Mouse (Mus musculus) neural tube, embryonic 15.5 days (tissue): ENCODE data around the gene Sdccag8. TPM values are rescaled to one million over a fixed set of nuclear protein-coding genes. Genes with fewer than 3 reads are reported as not detected.

Source experiments
- ATAC-seq: fragments of 200-750 bp; cut with Nextera tagmentation; 2 replicates; pipeline ENCODE4 v1.8.0; 2017; ENCODE audit warnings: mild to moderate bottlenecking, moderate TSS enrichment, moderate library complexity; ENCODE audit not compliant: low FRiP score
- H3K27ac ChIP-seq: fragments of 300-500 bp; sonication (generic); replicated peaks from 2 replicates; pipeline ENCODE4 v1.5.1; 2015; ENCODE audit warnings: mild to moderate bottlenecking, inconsistent platforms
- H3K27me3 ChIP-seq: fragments of 300-500 bp; sonication (generic); replicated peaks from 2 replicates; pipeline ENCODE4 v1.6.1; 2015; ENCODE audit warnings: inconsistent platforms
- H3K36me3 ChIP-seq: fragments of 300-500 bp; sonication (generic); 2 replicates; pipeline ENCODE4 v1.6.1; 2015; ENCODE audit warnings: inconsistent platforms
- H3K4me1 ChIP-seq: fragments of 300-500 bp; sonication (generic); 2 replicates; pipeline ENCODE4 v1.6.1; 2015; ENCODE audit warnings: inconsistent platforms
- H3K4me2 ChIP-seq: fragments of 300-500 bp; sonication (generic); 2 replicates; pipeline ENCODE4 v1.6.1; 2015; ENCODE audit warnings: inconsistent platforms, mild to moderate bottlenecking, moderate library complexity
- H3K4me3 ChIP-seq: fragments of 300-500 bp; sonication (generic); replicated peaks from 2 replicates; pipeline ENCODE4 v1.5.1; 2015; ENCODE audit warnings: mild to moderate bottlenecking, inconsistent platforms
- H3K9ac ChIP-seq: fragments of 300-500 bp; sonication (generic); replicated peaks from 2 replicates; pipeline ENCODE4 v1.6.1; 2015; ENCODE audit warnings: mild to moderate bottlenecking, inconsistent platforms
- H3K9me3 ChIP-seq: fragments of 300-500 bp; sonication (generic); replicated peaks from 2 replicates; pipeline ENCODE4 v1.6.1; 2016; ENCODE audit warnings: inconsistent platforms
- WGBS: fragments of 180-500 bp; shearing (Covaris S2); methylation state at CpG from one replicate; pipeline ENCODE4 v1.1.7; 2015; ENCODE audit warnings: mixed read lengths; 5-methylcytosine and 5-hydroxymethylcytosine counted together
- polyA plus RNA-seq: library from polyadenylated mRNA; unstranded; fragments of >200 nt; fragmentation: Nextera tagmentation; extraction: Ambion mirVana; gene quantifications from 2 replicates; pipeline ENCODE4 v1.2.1, GENCODE M21; 2015

Gene Sdccag8
- polyA plus RNA-seq, result 19.8 and 20.5 TPM in 2 replicates

- Histone ChIP-seq H3K9me3 (no peaks in the 10 kb centered on the region), H3K4me3 (peak within 1 kb of the TSS; percentile 89), H3K27ac (peak within 1 kb of the TSS; percentile 100), H3K27me3 (no peaks in the 10 kb centered on the region), H3K4me2 (peak within 1 kb of the TSS; percentile 69), H3K36me3 (no peaks in the 10 kb centered on the region), H3K4me1 (peaks cover 22% of the 10 kb centered on the region), H3K9ac (peak within 1 kb of the TSS; percentile 97)
- WGBS, result under 1% methylated on average over 25 of the region's 25 CpGs
- peak; percentile 94 for ATAC-seq
Measured at GRCm38 (mm10) chr1:176814591-176815062, at the start of gene Sdccag8. TSS of gene Sdccag8 (plus strand) at chr1:176814660.

- peak overlapping the region; percentile 23; the same call in 1 of the 2 replicates for H3K27ac ChIP-seq
- no peak overlapping the region for H3K4me2 ChIP-seq
- H3K36me3 ChIP-seq, result peaks cover 38% of the 10 kb centered on the region
- H3K4me1 ChIP-seq, result 0 out of 2 replicates have a peak, but pooled peaks cover 3% of the 10 kb centered on the region
- H3K27me3 ChIP-seq, result no peaks in the 10 kb centered on the region
- H3K9ac ChIP-seq, result no peak overlapping the region
- ATAC-seq, result no peak
- 44% methylated on average over 4 of the region's 4 CpGs for WGBS
- no peak overlapping the region for H3K4me3 ChIP-seq
- H3K9me3 ChIP-seq, result no peaks in the 10 kb centered on the region
Measured at GRCm38 (mm10) chr1:176774533-176774932, 39.9 kb upstream of the Sdccag8 start.

GRCm38 (mm10) chr1:176789326-176789725 lies 25.1 kb upstream of the Sdccag8 start:
- no peak overlapping the region for H3K9ac ChIP-seq
- H3K27ac ChIP-seq, result no peak overlapping the region
- H3K36me3 ChIP-seq, result peaks cover 29% of the 10 kb centered on the region
- ATAC-seq, result no peak
- no peak overlapping the region for H3K4me2 ChIP-seq
- H3K4me3 ChIP-seq, result no peak overlapping the region
- no peaks in the 10 kb centered on the region for H3K4me1 ChIP-seq
- H3K27me3 ChIP-seq, result no peaks in the 10 kb centered on the region
- 81% methylated on average over 7 of the region's 7 CpGs for WGBS
- no peaks in the 10 kb centered on the region for H3K9me3 ChIP-seq

GRCm38 (mm10) chr1:176792175-176792574 lies 22.3 kb upstream of the Sdccag8 start:
- H3K4me1 ChIP-seq, result peaks cover 3% of the 10 kb centered on the region
- H3K9me3 ChIP-seq, result no peaks in the 10 kb centered on the region
- 89% methylated on average over 1 of the region's 1 CpGs for WGBS
- H3K4me3 ChIP-seq, result no peak overlapping the region
- no peak overlapping the region for H3K27ac ChIP-seq
- peaks cover 24% of the 10 kb centered on the region for H3K36me3 ChIP-seq
- no peak overlapping the region for H3K9ac ChIP-seq
- H3K27me3 ChIP-seq, result no peaks in the 10 kb centered on the region
- no peak for ATAC-seq
- no peak overlapping the region for H3K4me2 ChIP-seq

- ATAC-seq, result no peak
- Histone ChIP-seq H3K9me3 (no peaks in the 10 kb centered on the region), H3K4me2 (no peak overlapping the region), H3K27me3 (no peaks in the 10 kb centered on the region), H3K36me3 (no peaks in the 10 kb centered on the region), H3K27ac (no peak overlapping the region), H3K9ac (no peak overlapping the region), H3K4me1 (peaks cover 19% of the 10 kb centered on the region), H3K4me3 (no peak overlapping the region)
Measured at GRCm38 (mm10) chr1:176798673-176799072, 15.8 kb upstream of the Sdccag8 start.

DNA sequence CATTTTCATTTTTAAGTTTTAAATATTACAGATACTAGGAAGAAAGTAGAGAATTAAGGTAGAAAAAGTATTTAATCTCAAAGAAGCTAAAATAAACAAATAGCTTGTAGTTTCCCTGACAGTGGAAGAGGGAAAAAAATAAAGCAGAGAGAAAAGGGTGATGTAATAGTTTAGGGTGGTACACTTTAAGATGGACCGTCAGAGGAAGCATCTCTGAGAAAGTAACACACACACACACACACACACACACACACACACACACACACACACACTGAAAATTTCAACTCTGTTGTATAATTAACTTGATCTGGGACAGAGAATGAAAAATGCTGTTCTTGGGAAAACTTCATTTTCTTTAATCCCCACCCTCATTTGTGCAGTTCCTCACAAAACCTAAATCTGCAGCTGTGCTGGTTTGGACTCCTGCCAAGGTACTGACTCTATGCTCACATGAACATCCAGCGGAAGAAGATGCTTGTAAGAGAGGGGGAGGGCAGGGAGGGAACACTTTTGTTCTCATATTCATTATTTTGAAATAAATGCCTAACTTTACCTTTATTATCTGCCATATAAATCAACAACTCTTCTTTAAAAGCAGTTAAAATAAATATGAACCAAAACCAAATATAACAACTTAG lies 13.6 kb upstream of the Sdccag8 start:
- peak; percentile 62; the same call in 1 of the 2 replicates for ATAC-seq

DNA sequence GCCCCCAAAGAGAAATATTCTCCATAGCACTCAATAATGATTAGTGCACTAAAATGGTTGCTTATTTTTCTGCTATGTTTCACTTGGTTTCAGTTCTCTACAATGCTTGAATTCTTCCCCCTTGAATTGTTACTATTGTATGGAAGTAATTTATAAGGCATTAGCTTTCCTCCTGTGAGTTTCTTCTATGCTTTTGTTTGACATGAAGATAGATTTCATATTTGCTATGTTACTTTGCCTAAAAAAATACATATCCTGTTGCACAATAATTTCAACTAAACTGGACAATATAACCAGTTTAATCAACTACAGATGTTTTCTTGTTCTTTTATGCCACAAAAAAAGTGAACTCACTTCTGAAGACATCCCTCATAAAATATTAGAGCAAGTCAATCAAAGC lies 4.3 kb upstream of the Sdccag8 start:
- Histone ChIP-seq H3K36me3 (no peaks in the 10 kb centered on the region), H3K9me3 (no peaks in the 10 kb centered on the region), H3K4me3 (no peak overlapping the region), H3K9ac (no peak overlapping the region), H3K27ac (no peak overlapping the region), H3K4me2 (no peak overlapping the region), H3K4me1 (peaks cover 39% of the 10 kb centered on the region), H3K27me3 (no peaks in the 10 kb centered on the region)
- no peak for ATAC-seq

More for the DNA sequence above, 13.6 kb upstream of the Sdccag8 start:
- Histone ChIP-seq H3K9ac (no peak overlapping the region), H3K27me3 (no peaks in the 10 kb centered on the region), H3K36me3 (no peaks in the 10 kb centered on the region), H3K9me3 (no peaks in the 10 kb centered on the region), H3K4me2 (no peak overlapping the region), H3K4me3 (no peak overlapping the region), H3K4me1 (peaks cover 25% of the 10 kb centered on the region), H3K27ac (no peak overlapping the region)
- 26% methylated on average over 2 of the region's 2 CpGs for WGBS

- Histone ChIP-seq H3K36me3 (no peaks in the 10 kb centered on the region), H3K27me3 (no peaks in the 10 kb centered on the region), H3K4me2 (peak overlapping the region; percentile 69), H3K4me1 (peaks cover 33% of the 10 kb centered on the region), H3K4me3 (peak overlapping the region; percentile 89), H3K9me3 (no peaks in the 10 kb centered on the region), H3K9ac (peak overlapping the region; percentile 97), H3K27ac (no peak overlapping the region)
- WGBS, result 88% methylated on average over 3 of the region's 3 CpGs
- no peak for ATAC-seq
Measured at GRCm38 (mm10) chr1:176811892-176812291, 2.6 kb upstream of the Sdccag8 start.

- Histone ChIP-seq H3K9ac (peak overlapping the region; percentile 97), H3K4me1 (peaks cover 32% of the 10 kb centered on the region), H3K36me3 (no peaks in the 10 kb centered on the region), H3K27ac (peak overlapping the region; percentile 100), H3K27me3 (no peaks in the 10 kb centered on the region), H3K4me3 (peak overlapping the region; percentile 89), H3K4me2 (peak overlapping the region; percentile 69), H3K9me3 (no peaks in the 10 kb centered on the region)
- no peak for ATAC-seq
- WGBS, result 13% methylated on average over 11 of the region's 11 CpGs
Measured at GRCm38 (mm10) chr1:176812491-176813291, 1.8 kb upstream of the Sdccag8 start.

DNA sequence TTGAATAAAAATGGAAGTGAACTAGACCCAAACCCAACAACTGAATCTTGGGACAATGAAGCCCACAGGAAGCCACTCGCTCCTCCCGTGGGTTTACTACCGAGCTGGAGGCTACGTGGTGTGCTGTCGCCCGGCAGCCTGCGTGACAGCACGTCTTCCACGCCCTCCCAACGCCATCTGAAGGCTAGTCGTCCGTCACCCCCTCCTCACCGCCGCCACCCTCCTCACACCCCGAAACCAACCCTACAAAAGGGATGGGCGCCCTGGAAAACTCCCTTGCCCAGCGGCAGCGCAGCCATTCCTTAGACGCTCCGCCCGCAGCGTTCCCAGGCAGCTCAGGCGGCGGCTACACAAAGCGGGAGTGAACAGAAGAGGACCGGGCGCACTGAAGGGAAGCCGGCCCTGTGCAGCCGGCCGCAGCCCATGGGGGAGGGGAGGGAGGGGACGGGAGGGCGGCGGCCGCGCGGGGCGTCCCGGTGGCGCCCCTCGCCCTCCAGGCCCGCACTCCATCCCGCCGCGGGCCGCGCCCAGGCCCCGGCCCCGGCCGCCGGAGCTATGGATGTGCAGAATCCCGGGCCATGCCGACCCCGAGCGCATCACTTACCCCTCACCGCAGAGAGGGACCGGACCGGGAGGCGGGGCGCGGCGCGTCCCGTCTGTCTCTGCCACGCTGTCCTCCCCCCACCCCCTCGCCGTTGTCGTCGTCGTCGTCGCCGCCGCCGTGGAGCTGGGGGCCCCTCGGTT lies 996 bp upstream of the Sdccag8 start:
- H3K4me1 ChIP-seq, result peaks cover 32% of the 10 kb centered on the region
- H3K4me3 ChIP-seq, result peak overlapping the region; percentile 89
- peak overlapping the region; percentile 69 for H3K4me2 ChIP-seq
- peak overlapping the region; percentile 97 for H3K9ac ChIP-seq
- WGBS, result 0% methylated on average over 48 of the region's 75 CpGs
- H3K9me3 ChIP-seq, result no peaks in the 10 kb centered on the region
- H3K27ac ChIP-seq, result peak overlapping the region; percentile 100
- no peaks in the 10 kb centered on the region for H3K36me3 ChIP-seq
- ATAC-seq, result peak; percentile 62
- no peaks in the 10 kb centered on the region for H3K27me3 ChIP-seq

GRCm38 (mm10) chr1:176814036-176814420 lies 432 bp upstream of the Sdccag8 start, which contains the start of gene Cep170:
TSS of gene Cep170 (minus strand) at chr1:176814067.
- H3K27me3 ChIP-seq, result no peaks in the 10 kb centered on the region
- H3K27ac ChIP-seq, result peak within 1 kb of the TSS; percentile 100
- peak within 1 kb of the TSS; percentile 97 for H3K9ac ChIP-seq
- H3K4me2 ChIP-seq, result peak within 1 kb of the TSS; percentile 69
- peaks cover 26% of the 10 kb centered on the region for H3K4me1 ChIP-seq
- 0% methylated on average over 28 of the region's 28 CpGs for WGBS
- ATAC-seq, result peak; percentile 96
- peak within 1 kb of the TSS; percentile 89 for H3K4me3 ChIP-seq
- no peaks in the 10 kb centered on the region for H3K9me3 ChIP-seq
- H3K36me3 ChIP-seq, result no peaks in the 10 kb centered on the region
